Mouse (Mus musculus) forebrain, embryonic 12.5 days (tissue): Measurements from ENCODE around the gene Slamf8. TPM values are rescaled to one million over a fixed set of nuclear protein-coding genes. Genes with fewer than 3 reads are reported as not detected.
A peak's percentile ranks its signal among the peaks of the same experiment; 100 is the strongest.

ENCODE experiments used
- ATAC-seq: fragments of 200-750 bp; cut with Nextera tagmentation; 2 replicates; pipeline ENCODE4 v1.8.0; 2017; ENCODE audit warnings: moderate TSS enrichment; ENCODE audit not compliant: low FRiP score
- H3K27ac ChIP-seq: fragments of 300-500 bp; sonication (generic); 2 replicates; pipeline ENCODE4 v1.5.1; 2016; ENCODE audit warnings: mild to moderate bottlenecking
- H3K27me3 ChIP-seq: fragments of 300-500 bp; sonication (generic); 2 replicates; pipeline ENCODE4 v1.6.1; 2016; ENCODE audit warnings: mild to moderate bottlenecking
- H3K36me3 ChIP-seq: fragments of 300-500 bp; sonication (generic); replicated peaks from 2 replicates; pipeline ENCODE4 v1.6.1; 2016; ENCODE audit warnings: mild to moderate bottlenecking
- H3K4me1 ChIP-seq: fragments of 300-500 bp; sonication (generic); 2 replicates; pipeline ENCODE4 v1.6.1; 2016
- H3K4me2 ChIP-seq: fragments of 300-500 bp; sonication (generic); 2 replicates; pipeline ENCODE4 v1.6.1; 2016; ENCODE audit warnings: mild to moderate bottlenecking, moderate library complexity
- H3K4me3 ChIP-seq: fragments of 300-500 bp; sonication (generic); replicated peaks from 2 replicates; pipeline ENCODE4 v1.5.1; 2016; ENCODE audit warnings: mild to moderate bottlenecking
- H3K9ac ChIP-seq: fragments of 300-500 bp; sonication (generic); 2 replicates; pipeline ENCODE4 v1.6.1; 2016; ENCODE audit warnings: mild to moderate bottlenecking
- H3K9me3 ChIP-seq: fragments of 300-500 bp; sonication (generic); 2 replicates; pipeline ENCODE4 v1.6.1; 2016
- WGBS: fragments of 180-500 bp; shearing (Covaris S2); methylation state at CpG from one replicate; pipeline ENCODE4 v1.1.7; 2016; 5-methylcytosine and 5-hydroxymethylcytosine counted together
- polyA plus RNA-seq: library from polyadenylated mRNA; unstranded; fragments of >200 nt; fragmentation: Nextera tagmentation; extraction: Ambion mirVana; gene quantifications from 2 replicates; pipeline ENCODE4 v1.2.1, GENCODE M21; 2016

The Slamf8 gene
- polyA plus RNA-seq, result not detected in 2 replicates

DNA sequence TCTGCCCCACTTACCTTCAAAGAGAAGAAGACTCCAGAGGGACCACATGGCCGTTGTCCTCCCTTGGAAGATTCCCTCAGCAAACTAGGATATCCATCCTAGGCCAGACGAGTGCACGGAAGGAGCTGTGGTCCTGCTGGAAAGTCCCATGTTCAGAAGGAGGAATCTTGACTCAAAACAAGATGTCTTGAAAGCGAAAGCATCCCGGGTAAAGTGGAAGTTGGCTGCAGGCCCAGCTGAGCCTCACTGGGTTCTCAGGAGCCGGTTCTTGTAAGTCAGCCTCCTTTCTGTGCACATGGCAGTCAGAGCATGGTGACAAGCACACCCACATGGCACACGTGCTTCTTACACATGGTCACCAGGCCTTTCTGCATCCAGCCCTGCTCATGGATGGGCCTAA, at the start of gene Slamf8:
Gene Slamf8, minus strand, starts transcription at position 184 of the 400 bp plus-strand sequence.
- Histone ChIP-seq H3K4me1 (peaks cover 12% of the 10 kb centered on the region), H3K36me3 (no peaks in the 10 kb centered on the region), H3K4me3 (no peak within 1 kb of the TSS), H3K27ac (no peak within 1 kb of the TSS), H3K9me3 (no peaks in the 10 kb centered on the region), H3K4me2 (no peak within 1 kb of the TSS), H3K9ac (no peak within 1 kb of the TSS), H3K27me3 (peaks cover 46% of the 10 kb centered on the region)
- no peak for ATAC-seq
- 88% methylated on average over 7 of the region's 7 CpGs for WGBS

DNA sequence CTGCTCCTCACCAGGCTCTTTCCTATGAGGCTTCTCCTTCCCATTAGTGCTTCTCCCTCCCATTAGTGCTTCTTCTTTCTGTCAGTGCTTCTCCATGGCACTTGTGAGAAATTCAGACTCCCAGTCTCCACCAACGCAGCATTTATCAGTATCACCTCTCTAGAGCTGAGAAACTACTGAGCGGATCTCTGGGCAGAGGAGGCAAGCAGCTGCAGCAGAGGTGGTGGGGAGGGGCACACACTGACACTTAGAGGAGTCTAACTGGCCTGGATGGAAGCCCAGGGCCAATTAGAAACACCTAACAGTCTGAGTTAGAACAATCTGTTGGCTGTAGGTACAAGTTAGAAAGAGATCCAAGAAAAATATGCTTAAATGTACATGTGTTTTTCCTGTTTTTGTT, 48.4 kb upstream of the Slamf8 start:
- H3K27ac ChIP-seq, result no peak overlapping the region
- no peaks in the 10 kb centered on the region for H3K4me1 ChIP-seq
- H3K4me2 ChIP-seq, result no peak overlapping the region
- no peaks in the 10 kb centered on the region for H3K9me3 ChIP-seq
- 0 out of 2 replicates have a peak, but pooled peaks cover 6% of the 10 kb centered on the region for H3K27me3 ChIP-seq
- WGBS, result 69% methylated on average over 2 of the region's 2 CpGs
- no peak for ATAC-seq
- no peaks in the 10 kb centered on the region for H3K36me3 ChIP-seq
- H3K4me3 ChIP-seq, result no peak overlapping the region
- H3K9ac ChIP-seq, result no peak overlapping the region

DNA sequence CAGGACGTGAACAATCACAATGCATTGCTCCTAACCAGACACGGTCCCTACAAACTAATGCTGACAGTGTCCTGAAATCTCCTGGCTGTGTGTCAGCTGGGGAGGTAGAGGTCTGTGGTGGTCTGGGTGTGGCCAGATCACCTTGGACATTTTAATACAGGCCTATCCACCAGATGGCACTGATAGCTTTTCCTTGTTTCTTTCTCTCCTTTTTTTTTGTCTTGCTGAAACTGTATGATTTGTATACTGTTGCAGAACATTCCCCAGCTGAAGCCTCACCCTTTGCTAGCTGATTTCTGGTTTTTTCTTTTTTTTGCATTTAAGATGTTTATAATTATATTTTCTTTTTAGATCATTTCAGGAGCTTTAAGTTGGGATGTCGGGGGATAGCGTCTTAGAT, 47.4 kb upstream of the Slamf8 start:
- Histone ChIP-seq H3K27ac (no peak overlapping the region), H3K4me2 (no peak overlapping the region), H3K36me3 (no peaks in the 10 kb centered on the region), H3K4me1 (no peaks in the 10 kb centered on the region), H3K9ac (no peak overlapping the region), H3K27me3 (0 out of 2 replicates have a peak, but pooled peaks cover 6% of the 10 kb centered on the region), H3K4me3 (no peak overlapping the region), H3K9me3 (no peaks in the 10 kb centered on the region)
- WGBS, result 83% methylated on average over 4 of the region's 4 CpGs
- no peak for ATAC-seq

DNA sequence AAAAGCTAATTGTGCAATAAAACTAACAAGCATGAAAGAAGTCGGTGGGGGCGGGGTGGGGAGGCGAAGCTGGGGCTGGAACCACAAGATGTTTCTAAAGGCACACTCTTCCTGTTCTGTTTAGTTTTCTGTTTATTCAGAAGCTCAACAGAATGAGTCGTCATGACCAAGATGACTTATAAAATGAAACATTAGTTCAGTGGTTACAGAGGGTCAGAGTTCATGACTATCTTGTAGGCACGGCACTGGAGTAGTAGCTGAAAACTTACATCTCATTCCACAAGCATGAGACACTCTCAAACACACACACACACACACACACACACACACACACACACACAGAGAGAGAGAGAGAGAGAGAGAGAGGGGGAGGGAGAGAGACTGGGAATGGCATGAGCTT, 45.9 kb upstream of the Slamf8 start:
- H3K4me2 ChIP-seq, result no peak overlapping the region
- H3K4me3 ChIP-seq, result no peak overlapping the region
- H3K27ac ChIP-seq, result no peak overlapping the region
- H3K9ac ChIP-seq, result no peak overlapping the region
- whole genome bisulfite sequencing, result 91% methylated on average over 5 of the region's 5 CpGs
- no peak for ATAC-seq
- no peaks in the 10 kb centered on the region for H3K4me1 ChIP-seq
- no peaks in the 10 kb centered on the region for H3K9me3 ChIP-seq
- 0 out of 2 replicates have a peak, but pooled peaks cover 6% of the 10 kb centered on the region for H3K27me3 ChIP-seq
- no peaks in the 10 kb centered on the region for H3K36me3 ChIP-seq

DNA sequence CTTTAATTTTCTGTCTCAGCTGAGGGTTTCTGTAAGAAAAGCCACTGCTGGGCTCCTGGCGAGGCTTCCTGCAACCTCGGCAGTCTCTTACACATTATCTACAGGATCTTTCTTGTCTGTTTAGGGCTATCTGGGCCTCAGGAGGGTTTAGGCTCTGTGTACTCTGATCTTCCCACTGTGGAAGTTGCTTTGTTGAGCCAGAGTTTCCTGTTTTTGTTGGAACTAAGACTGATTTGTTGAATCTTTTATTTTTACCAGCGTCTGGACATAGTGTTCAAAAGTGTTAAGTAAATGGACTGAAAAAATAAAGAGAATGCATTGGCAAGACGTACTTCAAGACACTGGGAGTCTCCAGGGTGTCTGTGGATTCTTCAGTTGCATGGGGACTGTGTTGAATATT, 44.9 kb upstream of the Slamf8 start:
- H3K4me1 ChIP-seq, result no peaks in the 10 kb centered on the region
- H3K36me3 ChIP-seq, result no peaks in the 10 kb centered on the region
- H3K27ac ChIP-seq, result no peak overlapping the region
- H3K27me3 ChIP-seq, result 0 out of 2 replicates have a peak, but pooled peaks cover 6% of the 10 kb centered on the region
- H3K9ac ChIP-seq, result no peak overlapping the region
- no peak overlapping the region for H3K4me3 ChIP-seq
- no peak for ATAC-seq
- WGBS, result 73% methylated on average over 4 of the region's 4 CpGs
- H3K4me2 ChIP-seq, result no peak overlapping the region
- H3K9me3 ChIP-seq, result no peaks in the 10 kb centered on the region

DNA sequence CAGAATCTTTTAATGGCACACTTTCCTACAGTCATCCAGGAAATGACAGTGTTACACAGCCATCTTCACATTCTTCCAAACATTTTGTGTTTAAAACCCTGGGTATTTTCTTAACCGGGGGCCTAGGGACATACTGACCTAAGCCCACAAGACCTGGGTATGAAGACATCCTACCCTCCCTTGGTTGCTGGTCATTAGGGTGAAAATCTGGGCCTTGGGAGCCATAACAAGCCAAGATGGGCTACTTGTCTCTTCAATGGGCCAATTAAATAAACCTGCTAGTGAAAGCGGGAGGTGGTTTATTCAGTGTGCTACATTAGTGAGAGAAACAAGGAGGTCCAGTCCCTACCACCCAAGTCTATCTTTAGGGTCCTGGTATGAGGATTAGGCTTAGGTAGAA, 43.8 kb upstream of the Slamf8 start:
- Histone ChIP-seq H3K27ac (no peak overlapping the region), H3K9ac (no peak overlapping the region), H3K27me3 (0 out of 2 replicates have a peak, but pooled peaks cover 6% of the 10 kb centered on the region), H3K4me2 (no peak overlapping the region), H3K4me3 (no peak overlapping the region), H3K36me3 (no peaks in the 10 kb centered on the region), H3K4me1 (no peaks in the 10 kb centered on the region), H3K9me3 (no peaks in the 10 kb centered on the region)
- ATAC-seq, result no peak
- WGBS, result 92% methylated on average over 2 of the region's 2 CpGs

DNA sequence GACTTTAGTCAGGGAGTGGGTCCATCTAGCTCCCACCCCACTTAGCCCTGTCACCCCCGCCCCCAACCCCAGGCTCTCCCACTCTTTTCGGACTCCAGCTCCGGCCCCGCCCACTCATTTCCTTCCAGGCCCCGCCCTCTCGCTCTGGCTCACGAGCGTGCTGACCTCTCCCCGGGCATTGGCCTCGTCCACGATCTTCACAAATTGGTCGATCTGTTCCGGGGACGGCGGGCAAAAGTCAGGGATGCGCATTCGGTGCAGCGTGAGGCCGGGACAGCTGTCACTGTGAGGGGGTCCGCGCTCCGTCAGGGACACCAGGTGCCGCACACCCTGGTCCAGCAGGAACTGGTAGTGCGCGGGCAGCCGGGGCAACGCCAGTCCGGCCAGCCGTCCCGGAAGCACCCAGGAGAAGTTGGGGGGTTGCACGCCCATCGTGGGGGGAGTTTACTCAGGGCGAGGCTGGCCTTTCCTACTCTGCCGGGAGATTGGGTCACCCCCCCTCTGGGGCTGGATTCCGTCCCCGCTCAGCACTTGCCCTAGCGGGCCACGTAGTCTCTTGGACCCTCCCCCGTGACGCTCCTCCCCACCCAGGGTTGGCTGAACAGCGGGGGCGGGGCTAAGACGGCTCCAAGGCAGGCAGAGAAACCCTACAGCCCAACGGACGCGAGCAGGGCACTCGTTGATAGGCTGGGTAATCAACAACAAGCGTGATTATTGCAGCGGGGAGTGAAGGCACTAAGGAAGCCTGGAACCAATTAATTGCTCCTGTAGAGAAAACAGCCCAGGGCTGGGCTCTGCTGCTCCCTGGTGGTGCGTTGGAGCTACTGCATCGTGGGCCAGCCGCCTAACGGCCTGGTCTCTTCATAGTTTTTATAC, 42.3 kb upstream of the Slamf8 start, which contains the start of gene Dusp23:
Gene Dusp23, minus strand, starts transcription at position 512 of the 876 bp plus-strand sequence.
- H3K4me3 ChIP-seq, result peak within 1 kb of the TSS; percentile 78
- H3K4me1 ChIP-seq, result no peaks in the 10 kb centered on the region
- H3K9me3 ChIP-seq, result no peaks in the 10 kb centered on the region
- peak within 1 kb of the TSS; percentile 72 for H3K4me2 ChIP-seq
- 0 out of 2 replicates have a peak, but pooled peaks cover 6% of the 10 kb centered on the region for H3K27me3 ChIP-seq
- under 1% methylated on average over 53 of the region's 53 CpGs for WGBS
- H3K9ac ChIP-seq, result peak within 1 kb of the TSS; percentile 68
- no peaks in the 10 kb centered on the region for H3K36me3 ChIP-seq
- peak; percentile 99 for ATAC-seq
- peak within 1 kb of the TSS; percentile 64 for H3K27ac ChIP-seq

DNA sequence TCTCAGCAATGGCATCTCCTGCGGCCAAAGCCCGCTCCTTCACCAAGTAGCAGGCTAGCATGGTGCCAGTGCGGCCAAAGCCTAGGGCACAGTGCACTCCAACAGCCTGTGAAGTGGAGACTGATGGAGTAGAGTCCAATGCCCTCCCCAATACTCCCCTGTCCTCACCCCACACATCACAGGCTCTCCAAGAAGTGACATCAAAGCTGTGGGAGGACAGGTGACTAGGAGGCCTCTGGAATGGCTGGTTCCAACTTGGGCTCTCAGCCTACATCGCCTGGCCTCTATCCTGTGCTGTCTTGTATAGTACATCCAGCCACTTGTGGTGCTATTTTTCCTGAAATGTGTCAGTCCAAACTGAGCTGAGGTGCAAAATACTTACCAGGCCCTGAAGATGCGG, 41.4 kb upstream of the Slamf8 start:
- ATAC-seq, result no peak
- H3K36me3 ChIP-seq, result no peaks in the 10 kb centered on the region
- WGBS, result 89% methylated on average over 5 of the region's 5 CpGs
- no peak overlapping the region for H3K9ac ChIP-seq
- no peak overlapping the region for H3K27ac ChIP-seq
- no peaks in the 10 kb centered on the region for H3K9me3 ChIP-seq
- H3K27me3 ChIP-seq, result 0 out of 2 replicates have a peak, but pooled peaks cover 6% of the 10 kb centered on the region
- H3K4me3 ChIP-seq, result no peak overlapping the region
- no peak overlapping the region for H3K4me2 ChIP-seq
- H3K4me1 ChIP-seq, result no peaks in the 10 kb centered on the region

DNA sequence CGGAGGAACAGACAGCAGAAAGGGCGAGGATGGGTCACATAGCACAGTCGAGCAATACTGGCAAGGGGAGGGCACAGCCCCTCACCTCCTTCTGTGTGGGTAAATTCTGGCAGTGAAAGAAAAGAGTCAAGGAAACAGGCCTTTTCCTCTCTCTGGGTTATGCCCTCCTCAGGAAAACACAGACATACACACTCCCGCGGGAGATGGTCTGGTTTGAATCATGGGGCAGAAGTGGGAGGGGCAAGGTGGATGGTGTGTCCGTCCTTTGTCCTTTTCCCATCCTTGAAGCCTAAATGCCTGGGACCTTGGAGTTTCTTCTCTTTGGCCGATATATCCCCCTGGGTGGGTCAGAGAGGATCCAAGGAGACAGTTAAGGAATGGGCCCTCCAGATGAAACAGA, 39.5 kb upstream of the Slamf8 start:
- H3K36me3 ChIP-seq, result no peaks in the 10 kb centered on the region
- WGBS, result 80% methylated on average over 7 of the region's 7 CpGs
- H3K9ac ChIP-seq, result no peak overlapping the region
- H3K9me3 ChIP-seq, result no peaks in the 10 kb centered on the region
- H3K4me1 ChIP-seq, result no peaks in the 10 kb centered on the region
- H3K27ac ChIP-seq, result no peak overlapping the region
- H3K4me2 ChIP-seq, result no peak overlapping the region
- no peak overlapping the region for H3K4me3 ChIP-seq
- no peak for ATAC-seq
- 0 out of 2 replicates have a peak, but pooled peaks cover 4% of the 10 kb centered on the region for H3K27me3 ChIP-seq

DNA sequence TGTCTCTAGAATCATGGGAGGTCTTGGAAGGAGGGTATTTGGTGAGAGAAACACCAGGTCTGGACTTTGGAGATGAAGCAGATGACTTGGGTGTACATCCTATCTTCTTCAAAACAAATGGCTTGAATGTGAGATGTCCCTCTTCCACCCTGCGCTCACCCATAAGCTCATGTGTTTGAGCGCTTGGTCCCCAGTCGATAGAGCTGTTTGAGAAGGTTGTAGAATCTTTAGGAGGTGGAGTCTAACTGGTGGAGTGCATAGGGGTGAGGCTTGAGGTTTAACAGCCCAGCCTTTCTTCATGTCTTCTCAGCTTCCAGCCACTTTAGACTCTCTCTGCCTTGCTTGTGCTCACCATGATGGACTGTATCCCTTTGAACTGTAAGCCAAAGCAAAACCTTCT, 35.9 kb upstream of the Slamf8 start:
- Histone ChIP-seq H3K27ac (no peak overlapping the region), H3K27me3 (no peaks in the 10 kb centered on the region)
- 88% methylated on average over 3 of the region's 3 CpGs for WGBS

DNA sequence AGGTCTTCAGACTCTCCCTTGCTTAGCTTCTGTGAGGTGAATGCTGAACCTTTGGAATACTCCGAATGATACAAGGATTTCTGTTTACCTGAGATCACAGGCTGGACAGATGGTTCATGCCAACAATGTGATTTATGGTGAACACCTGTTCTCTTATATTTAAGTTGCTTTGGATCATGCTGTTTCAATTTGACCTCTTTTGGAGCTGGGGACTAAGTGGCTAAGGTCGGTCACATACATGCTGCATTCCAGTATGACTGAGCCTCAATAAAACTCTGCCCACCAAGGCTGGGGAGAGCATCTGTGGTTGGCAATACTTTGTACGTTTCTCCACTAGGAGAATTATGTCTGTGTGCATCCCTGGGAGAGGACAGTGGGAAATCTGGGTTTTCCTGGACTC, 33.7 kb upstream of the Slamf8 start:
- no peaks in the 10 kb centered on the region for H3K27me3 ChIP-seq
- H3K27ac ChIP-seq, result no peak overlapping the region
- no peaks in the 10 kb centered on the region for H3K4me1 ChIP-seq
- H3K9ac ChIP-seq, result no peak overlapping the region
- ATAC-seq, result no peak
- H3K36me3 ChIP-seq, result no peaks in the 10 kb centered on the region
- H3K4me3 ChIP-seq, result no peak overlapping the region
- no peaks in the 10 kb centered on the region for H3K9me3 ChIP-seq
- no peak overlapping the region for H3K4me2 ChIP-seq
- WGBS, result 77% methylated on average over 3 of the region's 3 CpGs

More for the DNA sequence above, 35.9 kb upstream of the Slamf8 start:
- no peak for ATAC-seq
- no peak overlapping the region for H3K4me3 ChIP-seq
- H3K4me2 ChIP-seq, result no peak overlapping the region
- no peaks in the 10 kb centered on the region for H3K36me3 ChIP-seq
- no peaks in the 10 kb centered on the region for H3K4me1 ChIP-seq
- no peaks in the 10 kb centered on the region for H3K9me3 ChIP-seq
- no peak overlapping the region for H3K9ac ChIP-seq

DNA sequence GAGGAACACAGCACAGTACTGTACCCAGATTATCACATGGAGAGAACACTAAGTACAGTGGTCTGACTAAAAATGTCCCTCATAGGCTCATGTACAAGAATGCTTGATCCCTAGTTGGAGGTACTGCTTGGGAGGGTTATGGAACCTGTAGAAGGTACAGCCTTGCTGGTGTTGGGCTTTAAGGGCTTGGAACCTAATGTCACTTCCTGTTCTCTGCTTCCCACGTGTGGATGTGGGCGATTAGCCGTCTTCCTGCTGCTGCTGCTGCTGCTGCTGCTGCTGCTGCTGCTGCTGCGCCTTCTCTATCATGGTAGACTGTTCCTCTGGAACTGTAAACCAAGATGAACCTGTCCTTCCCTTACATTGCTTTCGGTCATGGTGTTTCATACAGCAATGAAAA, 33.2 kb upstream of the Slamf8 start:
- Histone ChIP-seq H3K9ac (no peak overlapping the region), H3K9me3 (no peaks in the 10 kb centered on the region), H3K27ac (no peak overlapping the region), H3K4me3 (no peak overlapping the region), H3K36me3 (no peaks in the 10 kb centered on the region), H3K4me2 (no peak overlapping the region), H3K4me1 (no peaks in the 10 kb centered on the region), H3K27me3 (no peaks in the 10 kb centered on the region)
- ATAC-seq, result no peak
- WGBS, result 78% methylated on average over 5 of the region's 5 CpGs

DNA sequence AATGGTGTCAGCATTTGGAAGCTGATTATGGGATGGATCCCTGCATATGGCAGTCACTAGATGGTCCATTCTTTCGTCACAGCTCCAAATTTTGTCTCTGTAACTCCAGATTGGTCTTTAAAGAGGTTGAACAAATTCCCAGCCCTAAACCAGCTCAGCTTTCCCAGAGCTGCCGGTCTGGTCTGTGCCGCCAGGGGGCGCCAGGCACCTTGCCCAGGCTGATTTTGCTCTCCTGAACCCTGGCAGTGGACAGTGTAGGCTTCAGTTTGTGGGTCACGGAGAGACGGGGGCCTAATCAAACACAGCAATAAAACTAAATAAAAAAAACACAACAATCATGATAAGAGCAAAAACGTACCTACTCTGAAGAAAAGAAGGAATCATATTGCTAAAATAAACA, 28.9 kb upstream of the Slamf8 start:
- H3K4me1 ChIP-seq, result peaks cover 14% of the 10 kb centered on the region
- no peak for ATAC-seq
- H3K4me2 ChIP-seq, result no peak overlapping the region
- H3K36me3 ChIP-seq, result no peaks in the 10 kb centered on the region
- no peak overlapping the region for H3K9ac ChIP-seq
- H3K27ac ChIP-seq, result no peak overlapping the region
- no peaks in the 10 kb centered on the region for H3K9me3 ChIP-seq
- WGBS, result 17% methylated on average over 7 of the region's 7 CpGs
- no peaks in the 10 kb centered on the region for H3K27me3 ChIP-seq
- no peak overlapping the region for H3K4me3 ChIP-seq
